Mouse (Mus musculus) kidney, postnatal 10 days (tissue): Measurements from ENCODE around the gene Ehmt1.
A peak's percentile ranks its signal among the peaks of the same experiment; 100 is the strongest.

Experiments
- DNase-seq: peaks from one replicate; pipeline ENCODE4 v3.0.0; 2021; ENCODE audit warnings: mixed read lengths

Gene Ehmt1

DNA sequence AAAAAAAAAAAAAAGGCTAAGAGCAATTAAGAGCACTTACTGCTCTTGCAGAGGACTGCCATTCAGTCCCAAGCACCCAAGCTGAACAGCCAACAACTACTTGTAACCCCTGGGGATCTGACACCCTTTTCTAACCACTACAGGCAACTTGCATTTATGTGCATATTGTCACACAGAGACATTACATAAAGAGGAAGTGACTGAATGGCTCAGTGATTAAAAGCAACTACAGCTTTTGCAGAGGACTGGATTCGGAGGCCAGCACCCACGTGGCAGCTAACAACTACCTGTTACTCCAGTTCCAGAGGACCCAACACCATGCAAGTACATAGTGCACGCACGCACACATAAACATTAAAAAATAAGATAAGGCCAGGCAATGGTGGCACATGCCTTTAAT is 8.9 kb downstream of the Ehmt1 start:
- DNase-seq, result no peak

- no peak for DNase-seq
These were observed 13.7 kb downstream of the Ehmt1 start for GRCm38 (mm10) chr2:24905653-24906155.

- no peak for DNase-seq
These were observed 14.4 kb downstream of the Ehmt1 start for GRCm38 (mm10) chr2:24904823-24905652.

- no peak for DNase-seq
These were observed 16.4 kb downstream of the Ehmt1 start for GRCm38 (mm10) chr2:24902999-24903398.

DNA sequence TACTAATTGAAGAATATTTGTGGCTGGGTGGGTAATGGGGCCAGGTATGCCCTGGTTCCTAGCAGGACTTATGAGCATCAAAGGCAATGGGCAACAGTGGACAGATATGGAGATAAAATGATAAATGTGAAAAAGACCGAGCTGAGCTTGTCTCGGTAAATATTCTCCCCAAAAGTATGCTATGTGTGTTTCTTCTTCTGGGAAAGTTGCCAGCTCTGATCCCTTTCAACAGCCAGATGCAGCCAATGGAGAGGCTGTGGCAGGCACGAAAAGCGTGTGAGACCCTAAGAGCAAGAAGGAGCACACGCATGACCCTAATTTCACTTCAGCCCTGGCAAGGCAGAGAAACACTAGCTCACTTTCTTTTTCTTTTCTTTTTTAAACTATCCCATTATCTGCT is 18.4 kb downstream of the Ehmt1 start:
- DNase-seq, result no peak

GRCm38 (mm10) chr2:24899292-24899691 is 20.1 kb downstream of the Ehmt1 start:
- no peak for DNase-seq

GRCm38 (mm10) chr2:24896761-24897160 is 22.7 kb downstream of the Ehmt1 start:
- DNase-seq, result no peak

GRCm38 (mm10) chr2:24894211-24894610 is 25.2 kb downstream of the Ehmt1 start:
- no peak for DNase-seq

DNA sequence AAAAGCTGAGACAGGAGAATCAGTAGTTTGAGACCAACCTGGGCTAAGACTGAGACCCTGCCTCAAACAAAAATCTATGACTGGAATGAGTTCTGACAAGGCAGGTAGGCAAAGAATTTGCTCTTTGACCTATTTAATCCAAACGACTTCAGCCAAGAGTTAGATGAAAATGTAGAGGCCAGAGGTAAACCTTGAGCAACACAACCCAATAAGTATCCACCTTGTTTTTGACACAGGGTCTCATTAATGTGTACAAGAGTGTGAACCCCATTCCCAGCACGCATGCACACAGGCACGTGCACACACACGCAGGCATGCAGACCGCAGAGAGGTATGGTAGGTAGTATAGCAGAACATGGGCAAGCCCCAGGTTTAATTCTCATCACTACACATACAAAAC is 27.1 kb downstream of the Ehmt1 start:
- DNase-seq, result no peak

DNA sequence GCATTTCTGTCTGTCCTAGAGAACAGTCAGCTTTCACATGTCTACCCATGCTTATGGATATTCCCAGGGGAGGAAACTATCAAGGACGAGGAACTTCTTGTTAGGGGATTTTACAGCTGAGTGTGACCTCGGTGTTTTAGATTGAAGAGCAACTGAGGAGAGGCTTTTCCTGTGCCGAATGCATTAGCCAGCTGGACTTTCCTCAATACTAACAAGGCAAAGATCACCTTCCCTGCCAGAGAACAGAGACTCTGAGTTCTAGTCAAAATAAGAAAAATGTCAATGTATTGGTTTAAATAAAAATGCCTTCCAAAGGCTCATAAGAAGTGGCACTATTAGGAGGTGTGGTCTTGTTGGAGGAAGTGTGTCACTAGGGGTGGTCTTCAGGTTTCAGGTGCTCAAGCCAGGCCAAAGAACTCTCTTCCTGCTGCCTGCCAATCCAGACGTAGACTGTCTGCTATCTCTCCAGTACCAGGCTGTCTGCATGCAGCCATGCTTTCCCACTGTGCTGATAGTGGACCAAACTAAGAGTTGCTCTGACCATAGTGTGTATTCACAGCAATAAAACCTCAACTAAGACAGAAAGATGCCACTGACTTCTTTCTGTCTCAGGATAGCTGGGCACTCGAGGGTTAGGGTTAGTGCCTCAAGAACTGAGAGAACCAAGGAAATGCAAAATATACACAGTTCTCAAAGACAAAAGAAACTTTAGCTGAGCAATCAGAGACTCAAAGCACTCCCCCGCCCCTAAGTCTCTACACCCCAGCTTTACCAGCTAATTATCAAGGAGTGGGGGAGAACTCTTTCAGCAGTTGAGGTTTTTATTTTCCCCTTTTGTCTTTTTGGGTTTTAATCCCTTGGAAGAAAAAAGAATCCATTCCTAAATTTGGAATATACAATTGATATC is 28.6 kb downstream of the Ehmt1 start:
- DNase-seq, result no peak

- peak; percentile 24 for DNase-seq
These were observed 30.5 kb downstream of the Ehmt1 start for GRCm38 (mm10) chr2:24888895-24889294.

- no peak for DNase-seq
These were observed 38.7 kb downstream of the Ehmt1 start for GRCm38 (mm10) chr2:24880686-24881085.

GRCm38 (mm10) chr2:24870952-24871351 is 48.5 kb downstream of the Ehmt1 start:
- no peak for DNase-seq

- peak; percentile 26 for DNase-seq
These were observed 56.4 kb downstream of the Ehmt1 start for GRCm38 (mm10) chr2:24863010-24863409.

DNA sequence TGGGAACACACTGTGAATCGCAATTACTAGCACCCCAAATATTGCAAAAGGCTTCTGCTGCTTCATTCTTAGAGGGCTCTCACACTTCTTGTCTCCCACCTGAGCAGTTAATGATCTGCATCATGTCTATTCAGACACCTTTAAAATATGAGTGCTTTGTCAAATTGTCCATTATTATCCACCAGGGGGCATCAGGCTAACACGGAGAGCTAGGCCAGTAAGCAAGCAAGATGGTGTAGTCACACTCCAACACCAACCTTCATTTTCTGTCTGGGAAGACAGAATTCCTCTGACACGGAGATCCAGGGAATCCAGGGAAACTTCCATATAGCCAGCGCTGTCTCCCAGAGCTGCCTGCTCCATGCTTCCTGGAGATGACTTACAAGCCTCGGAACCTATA is 67.0 kb downstream of the Ehmt1 start:
- peak; percentile 12 for DNase-seq

DNA sequence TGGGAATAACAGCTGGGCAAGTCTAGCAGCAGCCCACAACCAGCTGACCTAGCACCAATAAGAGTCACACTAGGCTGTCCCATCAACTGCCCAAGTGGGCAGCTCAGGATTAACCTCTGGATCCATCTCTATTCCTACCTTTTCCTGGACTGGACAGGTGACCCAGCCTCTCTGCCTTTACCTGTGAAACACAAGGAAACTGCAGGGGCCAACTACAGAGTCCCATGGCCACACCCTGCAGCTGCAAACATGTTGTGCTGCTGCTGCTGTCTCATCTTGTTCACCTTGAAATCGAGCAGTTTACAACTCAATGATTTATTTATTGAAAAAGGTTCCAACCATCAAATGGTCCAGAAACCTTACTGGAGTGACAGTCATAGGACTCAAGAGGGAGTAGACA is 72.9 kb downstream of the Ehmt1 start:
- DNase-seq, result no peak

DNA sequence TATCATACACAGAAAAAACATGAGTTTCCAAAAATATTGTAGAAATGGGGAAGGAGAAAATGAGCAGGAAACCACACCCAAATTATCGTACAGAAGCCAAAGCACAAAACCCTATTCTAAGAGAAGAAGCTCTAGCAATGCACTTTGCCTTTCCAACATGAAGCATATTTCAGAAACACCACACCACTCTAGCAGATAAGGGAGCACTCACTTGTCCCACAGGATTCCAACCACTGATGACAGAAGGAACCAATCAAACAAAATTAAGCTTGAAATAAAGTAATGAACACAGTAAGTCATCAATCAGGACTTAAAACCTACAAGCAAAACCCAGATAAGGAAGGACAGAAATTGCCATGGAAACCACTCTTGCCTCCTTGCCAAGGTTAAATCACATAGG is 74.2 kb downstream of the Ehmt1 start:
- DNase-seq, result no peak

- DNase-seq, result no peak
These were observed 88.8 kb downstream of the Ehmt1 start for GRCm38 (mm10) chr2:24830614-24831013.

GRCm38 (mm10) chr2:24809746-24810145 is 109.7 kb downstream of the Ehmt1 start:
- no peak for DNase-seq

GRCm38 (mm10) chr2:24807691-24808090 is 111.7 kb downstream of the Ehmt1 start:
- no peak for DNase-seq

- no peak for DNase-seq
These were observed 112.4 kb downstream of the Ehmt1 start for GRCm38 (mm10) chr2:24807036-24807435.

DNA sequence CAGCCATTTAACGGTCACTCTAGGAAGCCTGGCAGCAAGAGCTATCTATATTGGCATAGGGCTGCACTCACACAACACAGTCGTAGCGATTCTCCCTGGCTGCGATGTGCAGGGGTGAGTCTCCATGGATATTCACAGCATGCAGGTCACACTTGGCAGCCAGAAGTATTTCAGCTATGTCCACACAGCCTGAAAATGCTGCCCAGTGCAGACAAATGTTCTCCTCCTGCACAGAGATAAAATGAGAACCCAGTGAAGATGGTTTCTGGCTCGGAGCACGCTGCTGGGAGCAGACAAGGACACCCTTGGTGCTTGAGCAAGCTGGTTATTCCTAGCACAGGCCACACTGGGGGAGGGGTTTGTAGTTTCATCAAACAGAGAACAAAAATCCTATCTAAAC is 113.3 kb downstream of the Ehmt1 start:
- DNase-seq, result no peak

DNA sequence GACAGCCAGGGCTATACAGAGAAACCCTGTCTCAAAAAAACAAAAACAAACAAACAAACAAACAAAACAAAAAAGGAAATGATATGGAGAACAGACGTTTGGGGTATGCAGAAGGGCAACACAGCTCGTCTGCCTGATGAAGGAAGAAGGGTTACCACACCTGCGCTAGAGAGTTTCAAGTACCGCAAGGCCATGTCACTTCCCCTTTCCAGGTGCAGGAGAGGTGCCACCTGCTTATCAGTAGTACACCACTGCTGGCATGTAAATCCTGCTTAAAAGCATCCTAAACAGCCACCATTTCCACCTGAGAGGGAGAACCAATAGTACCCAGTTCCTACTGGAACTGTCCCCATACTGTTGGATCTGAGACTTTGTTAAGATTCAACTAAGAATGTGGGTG is 113.8 kb downstream of the Ehmt1 start:
- no peak for DNase-seq
